Mouse (Mus musculus) ovary, adult 18-20 months (tissue): Measurements from ENCODE around the gene Gse1.
A peak's percentile ranks its signal among the peaks of the same experiment; 100 is the strongest.

Experiments used
- DNase-seq: peaks from one replicate; pipeline ENCODE4 v3.0.0; 2022; ENCODE audit warnings: low spot score, mixed read lengths

The Gse1 gene

GRCm38 (mm10) chr8:120300601-120301141, 72.4 kb downstream of the Gse1 start:
- DNase-seq, result peak; percentile 71

GRCm38 (mm10) chr8:120302941-120303675, 74.9 kb downstream of the Gse1 start:
- no peak for DNase-seq

- DNase-seq, result no peak
These were observed 75.8 kb downstream of the Gse1 start for GRCm38 (mm10) chr8:120304097-120304496.

- DNase-seq, result no peak
These were observed 77.6 kb downstream of the Gse1 start for GRCm38 (mm10) chr8:120305800-120306385.

GRCm38 (mm10) chr8:120307103-120307502, 78.8 kb downstream of the Gse1 start:
- no peak for DNase-seq

GRCm38 (mm10) chr8:120307528-120307927, 79.3 kb downstream of the Gse1 start:
- no peak for DNase-seq

- no peak for DNase-seq
These were observed 79.9 kb downstream of the Gse1 start for GRCm38 (mm10) chr8:120308131-120308530.

GRCm38 (mm10) chr8:120308553-120308952, 80.3 kb downstream of the Gse1 start:
- DNase-seq, result no peak

GRCm38 (mm10) chr8:120309326-120309725, 81.1 kb downstream of the Gse1 start:
- no peak for DNase-seq

GRCm38 (mm10) chr8:120310063-120310462, 81.8 kb downstream of the Gse1 start:
- DNase-seq, result no peak

- no peak for DNase-seq
These were observed 84.2 kb downstream of the Gse1 start for GRCm38 (mm10) chr8:120312452-120312851.

GRCm38 (mm10) chr8:120313674-120314073, 85.4 kb downstream of the Gse1 start:
- DNase-seq, result no peak

GRCm38 (mm10) chr8:120314932-120315331, 86.7 kb downstream of the Gse1 start:
- DNase-seq, result no peak

- DNase-seq, result no peak
These were observed 87.4 kb downstream of the Gse1 start for GRCm38 (mm10) chr8:120315644-120316043.

- no peak for DNase-seq
These were observed 88.5 kb downstream of the Gse1 start for GRCm38 (mm10) chr8:120316707-120317106.

GRCm38 (mm10) chr8:120317118-120317824, 89.0 kb downstream of the Gse1 start:
- no peak for DNase-seq

- no peak for DNase-seq
These were observed 90.3 kb downstream of the Gse1 start for GRCm38 (mm10) chr8:120318476-120318991.

- DNase-seq, result peak; percentile 56
These were observed 91.2 kb downstream of the Gse1 start for GRCm38 (mm10) chr8:120319449-120319848.

- no peak for DNase-seq
These were observed 91.9 kb downstream of the Gse1 start for GRCm38 (mm10) chr8:120320146-120320545.

- no peak for DNase-seq
These were observed 93.5 kb downstream of the Gse1 start for GRCm38 (mm10) chr8:120321724-120322123.

- DNase-seq, result no peak
These were observed 94.7 kb downstream of the Gse1 start for GRCm38 (mm10) chr8:120322956-120323448.

- DNase-seq, result no peak
These were observed 96.3 kb downstream of the Gse1 start for GRCm38 (mm10) chr8:120324555-120324954.
